Comparison of ENCODE assay signal across 16 mouse cellular contexts in genomic region chr17:84932943-84933342, GRCm38 (mm10).
"Had no signal": no experiment of that assay in that cellular context is flagged by ENCODE, and none has a peak within 500 bp of the region (broad histone marks: within the 10 kb centered on the region; RNA-seq: fewer than 3 reads in every experiment).

No protein-coding gene starts in this region.

- DNase-seq: kidney, adult 2 months; kidney, postnatal 25 days; layer of hippocampus, adult 9-11 months; lung, embryonic 14.5 days; midbrain, embryonic 14.5 days; thymus, adult 18-20 months; thymus, postnatal 4 days had no signal

- H3K36me3 ChIP-seq: limb, embryonic 10.5 days; limb, embryonic 13.5 days had no signal

- H3K27me3 ChIP-seq: limb, embryonic 13.5 days; megakaryocyte, embryonic 14.5 days had no signal

- H3K4me2 ChIP-seq: limb, embryonic 13.5 days; lung, embryonic 14.5 days; midbrain, embryonic 11.5 days had no signal

- H3K9ac ChIP-seq: limb, embryonic 13.5 days; lung, embryonic 14.5 days had no signal

- H3K9me3 ChIP-seq: limb, embryonic 10.5 days had no signal

- H3K27ac ChIP-seq: kidney, postnatal 0 days; layer of hippocampus, adult 2 months; limb, embryonic 10.5 days; limb, embryonic 13.5 days; macrophage had no signal

- ATAC-seq: intestine, embryonic 16.5 days; lung, postnatal 0 days had no signal

- H3K4me3 ChIP-seq: layer of hippocampus, adult 2 months; limb, embryonic 10.5 days; limb, embryonic 13.5 days; megakaryocyte, embryonic 14.5 days had no signal
